Mouse (Mus musculus) kidney, postnatal 0 days (tissue): ENCODE data around the gene Nrxn2. TPM values are rescaled to one million over a fixed set of nuclear protein-coding genes. Genes with fewer than 3 reads are reported as not detected.

Experiments used
- ATAC-seq: fragments of 200-750 bp; cut with Nextera tagmentation; replicated peaks from 2 replicates; pipeline ENCODE4 v1.8.0; 2017; ENCODE audit warnings: low read depth, moderate number of reproducible peaks, moderate TSS enrichment, moderate library complexity; ENCODE audit not compliant: low FRiP score
- DNase-seq: peaks from one replicate; pipeline ENCODE4 v3.0.0-alpha.2; 2016; ENCODE audit warnings: low spot score
- H3K27ac ChIP-seq: fragments of 300-500 bp; sonication (generic); 2 replicates; pipeline ENCODE4 v1.5.1; 2014; ENCODE audit warnings: mild to moderate bottlenecking
- H3K27me3 ChIP-seq: fragments of 300-500 bp; sonication (generic); 2 replicates; pipeline ENCODE4 v1.6.1; 2014; ENCODE audit warnings: low read length, mixed read lengths; ENCODE audit not compliant: insufficient read depth
- H3K36me3 ChIP-seq: fragments of 300-500 bp; sonication (generic); 2 replicates; pipeline ENCODE4 v1.6.1; 2014; ENCODE audit warnings: low read length, mixed read lengths; ENCODE audit not compliant: insufficient read depth
- H3K4me1 ChIP-seq: fragments of 300-500 bp; sonication (generic); replicated peaks from 2 replicates; pipeline ENCODE4 v1.6.1; 2014; ENCODE audit warnings: antibody characterized with exemption, low read length, mixed read lengths; ENCODE audit not compliant: insufficient read depth
- H3K4me2 ChIP-seq: fragments of 300-500 bp; sonication (generic); 2 replicates; pipeline ENCODE4 v1.6.1; 2014; ENCODE audit warnings: mild to moderate bottlenecking, low read length, moderate library complexity, mixed read lengths
- H3K4me3 ChIP-seq: fragments of 300-500 bp; sonication (generic); replicated peaks from 2 replicates; pipeline ENCODE4 v1.5.1; 2014; ENCODE audit warnings: low read depth, low read length
- H3K9ac ChIP-seq: fragments of 300-500 bp; sonication (generic); 2 replicates; pipeline ENCODE4 v1.6.1; 2014; ENCODE audit warnings: low read depth, low read length
- H3K9me3 ChIP-seq: fragments of 300-500 bp; sonication (generic); replicated peaks from 2 replicates; pipeline ENCODE4 v1.6.1; 2016; ENCODE audit warnings: low read length, inconsistent platforms, mixed read lengths
- CTCF ChIP-seq: IDR thresholded peaks from 2 replicates; pipeline ENCODE4 v1.5.1; 2016; ENCODE audit warnings: antibody characterized with exemption, low read depth, mild to moderate bottlenecking, moderate library complexity
- WGBS: fragments of 180-500 bp; shearing (Covaris S2); extraction: QIAGEN DNeasy Blood & Tissue Kit; methylation state at CpG from one replicate; pipeline ENCODE4 v1.1.7; 2014; 5-methylcytosine and 5-hydroxymethylcytosine counted together
- polyA plus RNA-seq: library from polyadenylated mRNA; unstranded; fragments of >200 nt; fragmentation: Nextera tagmentation; extraction: Ambion mirVana; gene quantifications from 2 replicates; pipeline ENCODE4 v1.2.1, GENCODE M21; 2015

Nrxn2 gene
- polyA plus RNA-seq, 1 experiment from 2014 or later = 5.9 TPM

GRCm38 (mm10) chr19:6549566-6549965 is 131.0 kb downstream of the Nrxn2 start:
- H3K4me2 ChIP-seq = no peak overlapping the region
- WGBS = 76% methylated on average over 11 of the region's 11 CpGs
- 0 out of 2 replicates have a peak overlapping the region, but pooled peaks have one; percentile 82 for H3K27ac ChIP-seq
- H3K27me3 ChIP-seq = no peaks in the 10 kb centered on the region
- ATAC-seq (no peak), DNase-seq (no peak)
- no peaks in the 10 kb centered on the region for H3K4me1 ChIP-seq
- no peaks in the 10 kb centered on the region for H3K36me3 ChIP-seq
- H3K9me3 ChIP-seq = no peaks in the 10 kb centered on the region
- H3K9ac ChIP-seq = no peak overlapping the region
- H3K4me3 ChIP-seq = no peak overlapping the region
- TF ChIP-seq CTCF = no peak

GRCm38 (mm10) chr19:6551215-6551614 is 132.7 kb downstream of the Nrxn2 start:
- WGBS = 50% methylated on average over 4 of the region's 4 CpGs
- ATAC-seq (no peak), DNase-seq (no peak)
- H3K4me1 ChIP-seq = no peaks in the 10 kb centered on the region
- H3K4me3 ChIP-seq = no peak overlapping the region
- no peaks in the 10 kb centered on the region for H3K36me3 ChIP-seq
- TF ChIP-seq CTCF = no peak
- no peak overlapping the region for H3K27ac ChIP-seq
- H3K9ac ChIP-seq = no peak overlapping the region
- H3K9me3 ChIP-seq = no peaks in the 10 kb centered on the region
- H3K4me2 ChIP-seq = no peak overlapping the region
- no peaks in the 10 kb centered on the region for H3K27me3 ChIP-seq

- DNase-seq = no peak
- Histone ChIP-seq H3K9me3 (no peaks in the 10 kb centered on the region), H3K4me3 (no peak overlapping the region), H3K27me3 (no peaks in the 10 kb centered on the region), H3K36me3 (no peaks in the 10 kb centered on the region), H3K9ac (no peak overlapping the region), H3K4me2 (no peak overlapping the region), H3K4me1 (no peaks in the 10 kb centered on the region), H3K27ac (no peak overlapping the region)
- WGBS = 74% methylated on average over 4 of the region's 4 CpGs
- TF ChIP-seq CTCF = peak; percentile 81
- ATAC-seq = peak; percentile 48
Measured at GRCm38 (mm10) chr19:6552302-6553028, 133.9 kb downstream of the Nrxn2 start.

- ATAC-seq = no peak
- H3K4me3 ChIP-seq = no peak overlapping the region
- H3K9ac ChIP-seq = no peak overlapping the region
- H3K4me2 ChIP-seq = no peak overlapping the region
- no peak overlapping the region for H3K27ac ChIP-seq
- H3K27me3 ChIP-seq = no peaks in the 10 kb centered on the region
- TF ChIP-seq CTCF = no peak
- H3K4me1 ChIP-seq = no peaks in the 10 kb centered on the region
- no peaks in the 10 kb centered on the region for H3K36me3 ChIP-seq
- no peak for DNase-seq
- H3K9me3 ChIP-seq = no peaks in the 10 kb centered on the region
- WGBS = 67% methylated on average over 5 of the region's 5 CpGs
Measured at GRCm38 (mm10) chr19:6553174-6553573, 134.6 kb downstream of the Nrxn2 start.

- Histone ChIP-seq H3K4me3 (no peak overlapping the region), H3K27me3 (no peaks in the 10 kb centered on the region), H3K4me2 (no peak overlapping the region), H3K27ac (no peak overlapping the region), H3K4me1 (no peaks in the 10 kb centered on the region), H3K9me3 (no peaks in the 10 kb centered on the region), H3K9ac (no peak overlapping the region), H3K36me3 (no peaks in the 10 kb centered on the region)
- WGBS = 39% methylated on average over 8 of the region's 8 CpGs
- no peak for DNase-seq
- no peak for ATAC-seq
- TF ChIP-seq CTCF = no peak
Measured at GRCm38 (mm10) chr19:6553819-6554582, 135.5 kb downstream of the Nrxn2 start.

- no peak for TF ChIP-seq CTCF
- no peak overlapping the region for H3K4me2 ChIP-seq
- WGBS = 54% methylated on average over 4 of the region's 4 CpGs
- H3K36me3 ChIP-seq = no peaks in the 10 kb centered on the region
- no peaks in the 10 kb centered on the region for H3K27me3 ChIP-seq
- no peak overlapping the region for H3K4me3 ChIP-seq
- no peak overlapping the region for H3K9ac ChIP-seq
- H3K9me3 ChIP-seq = no peaks in the 10 kb centered on the region
- H3K27ac ChIP-seq = no peak overlapping the region
- no peak for ATAC-seq
- DNase-seq = no peak
- no peaks in the 10 kb centered on the region for H3K4me1 ChIP-seq
Measured at GRCm38 (mm10) chr19:6559576-6559975, 141.0 kb downstream of the Nrxn2 start.
